Mouse (Mus musculus): Measurements from ENCODE around the gene Vmn1r175.
"Not testable (repeated sequence)": the region's sequence is repeated elsewhere in the genome, so short reads cannot be mapped to it uniquely, and the experiment has no call there.

Gene Vmn1r175

GRCm38 (mm10) chr7:23810543-23810942, at the start of gene Vmn1r175:
Gene Vmn1r175, minus strand, starts transcription at chr7:23810643.
- DNase-seq, result not testable (repeated sequence)

GRCm38 (mm10) chr7:23837272-23837671, 26.8 kb upstream of the Vmn1r175 start, which contains the start of gene Vmn1r176:
Gene Vmn1r176, minus strand, starts transcription at chr7:23837372.
- DNase-seq, result not testable (repeated sequence)

GRCm38 (mm10) chr7:23784526-23784925, 25.9 kb downstream of the Vmn1r175 start:
- DNase-seq, result no peak
